Mouse (Mus musculus) ES-E14 (cell line): Measurements from ENCODE around the gene Pik3r6. TPM values are rescaled to one million over a fixed set of nuclear protein-coding genes. Genes with fewer than 3 reads are reported as not detected.

Experiments
- DNase-seq: peaks from one replicate; pipeline ENCODE4 v3.0.0-alpha.2; 2013; ENCODE audit warnings: low read depth, low spot score
- H3K27ac ChIP-seq: 2 replicates; pipeline ENCODE4 v1.5.1; 2012; ENCODE audit warnings: low read depth, mild to moderate bottlenecking, low read length, moderate library complexity, mixed read lengths; ENCODE audit not compliant: poor library complexity, insufficient read depth, severe bottlenecking
- H3K36me3 ChIP-seq: 2 replicates; pipeline ENCODE4 v1.6.1; 2012; ENCODE audit warnings: mild to moderate bottlenecking, low read length, moderate library complexity, mixed read lengths; ENCODE audit not compliant: control insufficient read depth, poor library complexity, insufficient read depth, severe bottlenecking
- H3K4me1 ChIP-seq, 2 experiments: fragments of 150-350 bp in 1 of 2; sonication (generic) in 1 of 2; 2 replicates each; pipeline ENCODE4 v1.6.1; 2012; ENCODE audit warnings: low read length in 2 of 2, mild to moderate bottlenecking in 1 of 2, mixed read lengths in 1 of 2; ENCODE audit not compliant: control insufficient read depth in 2 of 2, insufficient read depth in 2 of 2, poor library complexity in 1 of 2
- H3K4me3 ChIP-seq, 2 experiments: fragments of 150-350 bp in 1 of 2; sonication (generic) in 1 of 2; 2 replicates each; pipeline ENCODE4 v1.5.1; 2012; ENCODE audit warnings: low read length in 2 of 2, low read depth in 1 of 2, mild to moderate bottlenecking in 1 of 2, mixed read lengths in 1 of 2; ENCODE audit not compliant: insufficient read depth in 1 of 2, poor library complexity in 1 of 2, severe bottlenecking in 1 of 2
- H3K9ac ChIP-seq: 2 replicates; pipeline ENCODE4 v1.6.1; 2012; ENCODE audit warnings: low read depth, mild to moderate bottlenecking, low read length, mixed read lengths; ENCODE audit not compliant: poor library complexity, insufficient read depth, severe bottlenecking
- H3K9me3 ChIP-seq: fragments of 150-350 bp; sonication (generic); 2 replicates; pipeline ENCODE4 v1.6.1; 2012; ENCODE audit warnings: low read depth, mild to moderate bottlenecking, low read length; ENCODE audit not compliant: control insufficient read depth, insufficient read depth
- CHD2 ChIP-seq: IDR thresholded peaks from 2 replicates; pipeline ENCODE4 v1.6.1; 2014; ENCODE audit warnings: mild to moderate bottlenecking, low read depth, low read length, inconsistent platforms
- HCFC1 ChIP-seq: IDR thresholded peaks from 2 replicates; pipeline ENCODE4 v1.6.1; 2012; ENCODE audit warnings: low read length, inconsistent platforms, borderline replicate concordance; ENCODE audit not compliant: insufficient read depth
- MAFK ChIP-seq: IDR thresholded peaks from 2 replicates; pipeline ENCODE4 v1.6.1; 2014; ENCODE audit warnings: mild to moderate bottlenecking, low read depth, low read length, inconsistent platforms; ENCODE audit not compliant: insufficient read depth
- ZC3H11A ChIP-seq: IDR thresholded peaks from 2 replicates; pipeline ENCODE4 v1.6.1; 2012; ENCODE audit warnings: low read depth, mild to moderate bottlenecking, inconsistent platforms, low read length, borderline replicate concordance
- ZNF384 ChIP-seq: IDR thresholded peaks from 2 replicates; pipeline ENCODE4 v1.6.1; 2012; ENCODE audit warnings: low read depth, low read length, inconsistent platforms
- in situ Hi-C, 2 experiments: fragments of 600-800 bp; cut with MboI; formaldehyde crosslinking; loops; one replicate each; pipeline ENCODE4 v1.15.1; 2025; ENCODE audit warnings: low sequenced_read_pairs in 2 of 2, inconsistent platforms in 1 of 2; ENCODE audit not compliant: unreplicated experiment in 2 of 2
- total RNA-seq: library from RNA; depleted of rRNA; stranded (reverse); fragments of 300-350 nt; gene quantifications from 2 replicates; pipeline ENCODE4 v1.2.3, GENCODE M21; 2012; rRNA removed

Gene Pik3r6
- total RNA-seq, 1 experiment: 0.40 TPM

DNA sequence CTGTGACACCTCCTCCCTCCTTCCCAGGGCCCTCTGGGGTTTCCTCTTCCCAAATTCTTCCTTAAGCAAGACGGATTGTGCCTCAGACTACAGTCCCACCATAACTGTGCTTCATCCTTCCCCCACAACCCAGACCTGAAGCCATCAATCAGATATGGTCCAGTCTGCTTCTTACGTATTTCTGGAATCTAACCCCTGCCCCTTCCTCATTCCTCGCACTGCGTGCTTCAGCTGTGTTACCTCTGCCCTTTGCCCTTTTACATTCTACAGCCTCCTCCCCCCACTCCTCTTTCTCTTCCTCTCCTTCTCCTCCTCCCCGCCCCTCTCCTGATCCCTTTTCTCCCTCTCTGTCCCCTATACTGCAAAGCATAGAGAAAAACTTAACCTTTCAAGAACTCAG is 88.9 kb downstream of the Pik3r6 start:
- no peak overlapping the region for H3K9ac ChIP-seq
- DNase-seq: no peak
- in situ Hi-C loops: no loop called here
- no peak overlapping the region for H3K4me3 ChIP-seq
- no peaks in the 10 kb centered on the region for H3K36me3 ChIP-seq
- H3K9me3 ChIP-seq: no peaks in the 10 kb centered on the region
- no peaks in the 10 kb centered on the region; a peak in 1 of 4 replicates for H3K4me1 ChIP-seq
- TF ChIP-seq ZNF384: no peak
- no peak overlapping the region for H3K27ac ChIP-seq

DNA sequence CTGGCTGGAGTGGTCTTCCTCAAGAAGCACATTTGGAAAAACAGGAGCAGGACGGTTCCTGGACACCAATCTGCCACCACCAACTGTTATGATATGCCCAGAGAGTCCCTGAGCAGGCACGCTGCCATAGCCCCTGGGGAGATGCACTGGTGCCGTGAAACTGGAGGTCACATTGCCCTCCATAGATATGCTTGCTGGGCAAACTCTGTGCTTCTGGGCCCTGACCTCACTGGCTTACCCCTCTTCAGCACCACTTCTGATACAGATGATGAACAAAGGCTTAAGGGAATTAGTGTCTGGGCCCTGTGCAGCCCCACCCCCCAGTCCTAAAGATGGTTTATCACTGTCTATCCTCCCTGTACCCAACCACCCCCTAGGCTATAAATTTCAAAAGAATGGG is 90.4 kb downstream of the Pik3r6 start:
- Histone ChIP-seq H3K9me3 (no peaks in the 10 kb centered on the region), H3K36me3 (no peaks in the 10 kb centered on the region), H3K9ac (no peak overlapping the region), H3K27ac (no peak overlapping the region), H3K4me3 (no peak overlapping the region), H3K4me1 (no peaks in the 10 kb centered on the region; a peak in 1 of 4 replicates)
- DNase-seq: no peak
- in situ Hi-C loops: no loop called here
- TF ChIP-seq ZNF384 (no peak), CHD2 (no peak), ZC3H11A (no peak)

DNA sequence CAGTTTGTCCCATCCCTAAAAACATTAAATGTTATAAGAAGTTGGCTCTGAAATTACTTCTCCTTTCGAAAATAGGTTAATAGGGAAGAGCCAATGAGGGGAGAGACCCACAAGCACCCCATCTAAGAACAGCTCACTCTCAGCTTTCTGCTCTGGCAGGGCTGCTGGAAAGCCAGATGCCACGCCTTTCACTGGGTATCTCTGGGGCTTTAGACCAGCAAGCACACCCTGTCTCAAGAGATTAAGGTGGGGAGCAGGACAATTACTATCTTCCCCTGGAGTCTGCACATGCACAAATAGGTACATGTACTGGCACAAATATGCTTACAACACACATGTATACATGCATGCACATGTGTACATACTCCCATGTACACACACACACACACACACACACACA is 95.1 kb downstream of the Pik3r6 start:
- TF ChIP-seq HCFC1 (no peak), ZC3H11A (no peak), CHD2 (no peak), ZNF384 (no peak), MAFK (no peak)
- H3K36me3 ChIP-seq: no peaks in the 10 kb centered on the region
- no peaks in the 10 kb centered on the region; a peak in 1 of 4 replicates for H3K4me1 ChIP-seq
- H3K27ac ChIP-seq: no peak overlapping the region
- DNase-seq: no peak
- no peak overlapping the region for H3K4me3 ChIP-seq
- H3K9ac ChIP-seq: no peak overlapping the region
- in situ Hi-C loops: no loop called here
- no peaks in the 10 kb centered on the region for H3K9me3 ChIP-seq

DNA sequence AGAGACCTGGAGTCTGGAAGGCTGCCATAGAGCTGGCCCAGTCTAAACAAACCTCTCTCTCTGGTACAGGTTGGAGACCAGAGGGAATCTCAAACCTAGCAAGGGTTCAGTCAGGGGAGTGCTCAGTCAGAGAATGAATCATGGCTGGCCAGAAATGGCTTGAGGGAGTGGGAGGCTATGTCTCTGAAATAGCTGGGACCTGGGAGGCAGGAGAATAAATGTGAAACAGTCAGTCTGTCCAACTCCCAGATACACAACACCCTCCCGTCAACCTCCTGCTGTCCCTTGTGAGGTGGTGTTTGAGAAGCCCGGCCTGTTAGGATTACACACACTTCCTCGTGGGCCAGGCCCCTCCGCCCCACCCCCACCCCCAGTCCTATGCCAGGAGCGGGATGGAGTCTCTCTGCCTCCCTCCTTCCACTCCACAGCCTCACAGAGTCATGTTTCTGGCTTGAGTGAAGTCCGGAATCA is 97.8 kb downstream of the Pik3r6 start:
- Histone ChIP-seq H3K27ac (no peak overlapping the region), H3K36me3 (no peaks in the 10 kb centered on the region), H3K4me1 (no peaks in the 10 kb centered on the region), H3K9ac (no peak overlapping the region), H3K4me3 (no peak overlapping the region), H3K9me3 (0 out of 2 replicates have a peak, but pooled peaks cover 1% of the 10 kb centered on the region)
- no peak for DNase-seq
- no peak for TF ChIP-seq MAFK
- no peak for TF ChIP-seq ZC3H11A
- no peak for TF ChIP-seq CHD2
- no peak for TF ChIP-seq HCFC1
- no peak for TF ChIP-seq ZNF384
- in situ Hi-C loops: no loop called here

DNA sequence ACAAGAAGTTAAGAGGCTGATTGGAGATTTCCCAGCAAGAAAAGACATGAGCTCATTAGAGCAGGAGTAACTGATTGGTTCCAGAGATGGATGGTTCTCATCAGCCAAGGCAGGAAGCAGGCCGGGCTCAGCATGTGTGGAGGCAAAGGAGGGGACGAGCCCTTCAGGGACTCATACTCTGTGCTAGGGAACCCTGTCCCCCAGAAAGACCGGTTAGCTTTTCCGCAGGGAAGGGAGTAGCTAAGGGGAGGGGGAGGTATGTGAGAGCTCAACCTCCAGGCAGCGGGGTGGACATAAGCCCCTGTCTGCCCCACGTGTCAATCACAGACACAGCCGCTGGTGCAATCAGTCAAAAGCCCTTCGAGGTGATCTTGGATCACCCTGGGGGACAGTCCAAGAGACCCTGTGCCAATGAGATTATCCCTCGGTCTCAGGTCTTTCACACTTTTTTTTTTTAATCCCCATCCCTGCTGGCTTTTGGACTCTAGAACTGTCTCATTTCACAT is 98.7 kb downstream of the Pik3r6 start:
- no peak overlapping the region for H3K9ac ChIP-seq
- in situ Hi-C loops: no loop called here
- H3K9me3 ChIP-seq: 0 out of 2 replicates have a peak, but pooled peaks cover 1% of the 10 kb centered on the region
- H3K4me1 ChIP-seq: no peaks in the 10 kb centered on the region
- H3K27ac ChIP-seq: no peak overlapping the region
- TF ChIP-seq MAFK: no peak
- no peak for TF ChIP-seq ZC3H11A
- no peak for TF ChIP-seq HCFC1
- TF ChIP-seq CHD2: no peak
- TF ChIP-seq ZNF384: no peak
- DNase-seq: no peak
- no peaks in the 10 kb centered on the region for H3K36me3 ChIP-seq
- H3K4me3 ChIP-seq: no peak overlapping the region

Other genes with a start within 250 kb of the Pik3r6 start
- 22.6 and 34.1 TPM in 2 replicates for gene Ntn1, start 102.2 kb upstream of the Pik3r6 start, total RNA-seq
- 0.94 and 1.3 TPM in 2 replicates for gene Pik3r5, start 70.9 kb upstream of the Pik3r6 start, total RNA-seq
- 0.49 and 0.79 TPM in 2 replicates for gene Mfsd6l, start 53.2 kb downstream of the Pik3r6 start, total RNA-seq
- gene Ccdc42, start 84.0 kb downstream of the Pik3r6 start, total RNA-seq: not detected in 2 replicates
- 74.6 and 107 TPM in 2 replicates for gene Myh10, start 188.5 kb downstream of the Pik3r6 start, total RNA-seq